Mouse (Mus musculus) Patski (cell line): ENCODE data around the gene Eaf1. TPM values are rescaled to one million over a fixed set of nuclear protein-coding genes. Genes with fewer than 3 reads are reported as not detected.

Source experiments
- ATAC-seq: fragments of 100-300 bp; one replicate; pipeline ENCODE4 v1.8.0; 2021
- CTCF ChIA-PET: fragments of 350-600 bp; sonication (Branson Sonifier 250); formaldehyde crosslinking; loops from one replicate; lab custom pipeline; 2022; ENCODE audit warnings: inconsistent platforms; lab: Charles Lee
- POLR2A ChIA-PET: fragments of 350-600 bp; sonication (Branson Sonifier 250); formaldehyde crosslinking; loops from one replicate; lab custom pipeline; 2022; ENCODE audit warnings: antibody characterized with exemption, inconsistent platforms; lab: Charles Lee
- DNase-seq: peaks from one replicate; pipeline ENCODE4 v3.0.0-alpha.2; 2011; ENCODE audit warnings: low read depth, low spot score
- H3K27me3 ChIP-seq: fragments of 371-371 bp; one replicate; pipeline ENCODE4 v1.5.1; 2021
- CTCF ChIP-seq: fragments of 100-300 bp; IDR thresholded peaks from one replicate; pipeline ENCODE4 v1.5.1; 2021
- in situ Hi-C: fragments of 300-500 bp; cut with MboI; formaldehyde crosslinking; loops from 3 replicates; pipeline ENCODE4 v1.11.1; 2018; ENCODE audit warnings: low pct_unique_long_range_greater_than_20kb, mixed read lengths
- polyA plus RNA-seq: library from polyadenylated mRNA; unstranded; gene quantifications from one replicate; pipeline ENCODE4 v1.2.3, GENCODE M21; 2021

The Eaf1 gene
- polyA plus RNA-seq, 1 experiment from 2014 or later, result 45.2 TPM

DNA sequence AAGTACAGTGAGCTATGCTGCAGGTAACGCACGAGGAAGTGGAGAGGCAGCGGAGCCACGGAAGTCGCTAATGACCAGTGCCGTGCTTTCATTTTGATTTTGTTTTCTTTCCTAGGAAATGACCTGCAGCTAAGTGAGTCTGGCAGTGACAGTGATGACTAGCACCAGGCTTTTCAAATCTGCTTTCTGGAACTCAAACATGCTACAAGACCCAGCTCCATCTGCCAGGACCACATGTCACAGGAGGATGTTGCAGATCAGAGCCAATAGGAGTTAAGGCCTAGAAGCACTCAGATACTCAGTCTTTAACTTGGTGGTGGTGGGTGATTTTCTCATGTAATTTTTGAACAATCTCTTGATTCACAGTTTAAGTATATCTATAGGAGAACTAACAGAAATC, 12.3 kb downstream of the Eaf1 start:
- in situ Hi-C loops, result loop anchor here (10.0 kb wide), 1 partner anchor 278 kb away; no protein-coding TSS in a partner anchor
- no peaks in the 10 kb centered on the region for H3K27me3 ChIP-seq
- TF ChIP-seq CTCF, result no peak
- DNase-seq (no peak), ATAC-seq (no peak)
- ChIA-PET POLR2A (no interaction called here), CTCF (interaction anchor here (1.0 kb wide), 1 partner anchor 12 kb away, joined by 3 read pairs; no protein-coding TSS in a partner anchor)

DNA sequence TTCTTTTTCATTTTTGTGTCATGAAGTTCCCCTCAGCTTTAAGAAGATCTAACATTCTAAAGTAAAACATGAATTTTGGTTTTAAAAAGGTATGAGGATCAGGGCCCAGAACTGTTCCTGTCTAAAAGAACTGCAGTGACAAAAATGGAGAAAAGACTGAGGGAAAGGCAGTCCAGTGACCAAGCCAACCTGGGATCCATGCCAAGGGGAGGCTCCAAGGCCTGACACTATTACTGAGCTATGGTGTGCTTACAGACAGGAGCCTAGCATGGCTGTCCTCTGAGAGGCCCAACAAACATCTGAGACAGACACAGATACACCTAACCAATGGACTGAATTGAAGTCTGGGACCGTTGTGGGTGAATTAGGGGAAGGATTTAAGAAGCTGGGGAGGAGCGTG, 15.7 kb downstream of the Eaf1 start:
- POLR2A ChIA-PET, result no interaction called here
- CTCF ChIA-PET, result no interaction called here
- in situ Hi-C loops, result loop anchor here (10.0 kb wide), 1 partner anchor 275 kb away; no protein-coding TSS in a partner anchor
- DNase-seq (no peak), ATAC-seq (no peak)
- TF ChIP-seq CTCF, result no peak
- H3K27me3 ChIP-seq, result no peaks in the 10 kb centered on the region

DNA sequence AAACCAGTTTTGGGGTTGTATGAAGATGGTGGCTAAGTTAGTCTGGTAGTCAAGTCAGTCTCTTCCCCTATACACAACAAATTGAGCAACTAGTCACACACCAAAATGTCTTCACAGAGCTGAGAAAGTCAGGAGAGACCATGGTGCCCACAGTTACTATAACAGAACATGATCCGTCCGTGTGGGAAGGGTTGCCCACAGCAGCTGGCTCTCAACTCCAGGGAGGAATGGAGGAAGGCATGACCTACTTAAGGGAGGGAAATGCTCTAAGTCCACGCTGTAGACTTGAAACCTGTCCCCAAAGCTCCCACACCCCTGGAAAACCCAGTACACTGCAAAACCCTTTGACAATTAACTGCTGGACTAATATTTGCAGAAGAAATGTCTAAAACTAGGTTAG, 16.1 kb downstream of the Eaf1 start:
- no peak for TF ChIP-seq CTCF
- CTCF ChIA-PET, result no interaction called here
- DNase-seq (no peak), ATAC-seq (no peak)
- no peaks in the 10 kb centered on the region for H3K27me3 ChIP-seq
- POLR2A ChIA-PET, result no interaction called here
- in situ Hi-C loops, result no loop called here

DNA sequence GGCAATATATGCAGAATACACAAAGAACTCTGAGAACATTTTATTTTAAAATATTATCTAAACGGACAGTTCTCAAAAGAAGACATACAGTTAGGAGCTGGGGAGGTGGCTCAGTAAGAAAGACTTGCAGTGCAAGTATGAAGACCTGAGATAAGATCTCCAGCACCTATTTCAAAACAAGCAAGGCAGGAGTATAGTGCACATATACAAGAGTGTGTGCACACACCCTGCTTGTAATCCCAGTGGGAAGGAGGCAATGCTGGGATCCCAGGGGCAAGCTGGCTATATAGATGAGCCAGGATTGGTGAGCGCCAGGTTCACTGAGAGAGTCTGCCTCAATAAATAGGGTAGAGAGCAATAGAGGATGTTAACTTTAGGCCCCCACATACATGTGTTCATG, 21.7 kb downstream of the Eaf1 start:
- H3K27me3 ChIP-seq, result no peaks in the 10 kb centered on the region
- no peak for ATAC-seq
- POLR2A ChIA-PET, result no interaction called here
- no peak for DNase-seq
- TF ChIP-seq CTCF, result no peak
- in situ Hi-C loops, result loop anchor here (5.0 kb wide), 1 partner anchor 91 kb away; no protein-coding TSS in a partner anchor
- CTCF ChIA-PET, result no interaction called here

DNA sequence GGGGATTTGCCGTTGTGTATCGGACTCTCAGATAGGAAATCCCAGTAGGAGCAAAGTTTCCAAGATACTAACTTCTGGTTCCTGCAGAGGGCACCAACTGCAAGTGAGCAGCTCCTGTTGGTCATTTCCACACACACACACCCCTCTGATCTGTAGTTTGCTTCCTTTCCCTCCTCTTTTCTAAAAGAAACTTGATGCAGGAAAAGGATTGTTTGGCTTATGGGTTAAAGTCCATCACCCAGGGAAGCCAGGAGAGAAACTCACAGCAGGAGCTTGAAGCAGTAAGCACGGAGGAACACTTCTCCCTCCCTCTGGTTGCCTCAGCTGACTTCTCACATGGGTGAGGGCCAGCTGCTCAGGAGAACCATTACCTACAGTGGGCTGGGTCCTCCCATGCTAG, 25.0 kb downstream of the Eaf1 start:
- DNase-seq (no peak), ATAC-seq (no peak)
- peak; percentile 73 for TF ChIP-seq CTCF
- H3K27me3 ChIP-seq, result no peaks in the 10 kb centered on the region
- ChIA-PET CTCF (interaction anchor here (0.7 to 3.8 kb wide), 3 partner anchors 9 to 151 kb away, joined by 3 to 17 read pairs (median 3); no protein-coding TSS in a partner anchor), POLR2A (interaction anchor here (0.6 kb wide), 1 partner anchor 50 kb away, joined by 4 read pairs; no protein-coding TSS in a partner anchor)
- in situ Hi-C loops, result loop anchor here (5.0 kb wide), 1 partner anchor 88 kb away; no protein-coding TSS in a partner anchor

DNA sequence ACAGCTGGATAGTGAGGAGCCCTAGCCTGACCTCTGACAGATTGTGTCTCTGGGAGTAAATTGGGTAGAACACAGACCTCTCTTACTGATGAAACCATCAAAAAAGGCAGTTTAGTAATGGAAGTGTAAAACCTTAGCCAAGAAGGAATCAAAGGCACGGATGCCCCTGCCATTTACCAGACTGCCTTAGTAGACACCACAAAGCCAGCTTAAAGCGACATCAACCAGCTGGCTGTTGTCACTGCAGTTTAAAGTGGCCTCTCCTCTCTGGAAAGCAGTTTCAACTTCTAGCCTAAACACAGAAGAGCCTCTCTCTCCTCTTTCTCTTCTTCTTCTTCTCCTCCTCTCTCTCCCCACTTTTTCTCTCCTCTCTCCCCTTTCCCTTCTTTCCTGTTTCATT, 27.1 kb downstream of the Eaf1 start:
- ATAC-seq (no peak), DNase-seq (no peak)
- ChIA-PET CTCF (interaction anchor here (1.1 to 3.8 kb wide), 2 partner anchors 83 to 157 kb away, joined by 3 to 17 read pairs; no protein-coding TSS in a partner anchor), POLR2A (no interaction called here)
- H3K27me3 ChIP-seq, result no peaks in the 10 kb centered on the region
- no peak for TF ChIP-seq CTCF
- in situ Hi-C loops, result no loop called here

DNA sequence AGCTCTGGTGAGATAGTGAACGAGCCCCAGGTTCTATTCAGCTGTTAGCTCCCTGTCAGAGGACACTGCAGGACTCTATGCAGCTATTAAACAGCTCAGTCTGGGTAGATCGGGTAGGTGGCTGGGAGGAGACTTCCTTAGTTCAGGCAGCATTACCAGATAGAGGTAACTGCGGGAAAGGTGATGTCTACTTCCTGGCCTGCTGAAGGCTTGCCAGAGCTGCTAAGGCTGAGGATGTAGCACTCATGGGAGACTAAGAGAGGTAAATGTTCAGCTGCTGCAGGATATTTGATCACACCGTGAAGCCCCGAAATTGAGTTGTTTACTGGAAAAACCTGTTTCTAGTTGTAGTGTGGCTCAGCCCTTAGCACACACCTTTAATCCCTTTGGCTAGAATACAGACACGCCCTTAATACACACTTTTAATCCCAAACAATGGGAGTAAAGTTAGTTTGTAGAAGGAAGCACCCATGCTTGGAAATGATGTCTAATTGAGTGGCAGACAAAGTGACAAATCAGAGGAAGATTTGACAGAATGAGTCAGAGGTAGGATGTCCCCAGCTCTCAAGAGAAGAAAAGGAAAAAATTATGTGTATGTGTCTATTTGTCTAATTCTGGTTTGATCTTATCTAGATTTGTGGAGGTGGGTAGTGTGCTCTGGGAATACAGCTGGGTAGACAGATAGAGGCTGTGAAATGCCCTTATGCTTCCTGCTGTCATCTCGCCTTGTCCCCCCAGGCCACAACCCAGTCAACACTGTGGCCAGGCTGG, 31.0 kb downstream of the Eaf1 start:
- ATAC-seq (no peak), DNase-seq (no peak)
- ChIA-PET CTCF (interaction anchor here (0.8 kb wide), 1 partner anchor 180 kb away, joined by 3 read pairs; no protein-coding TSS in a partner anchor), POLR2A (no interaction called here)
- in situ Hi-C loops, result no loop called here
- TF ChIP-seq CTCF, result no peak
- H3K27me3 ChIP-seq, result no peaks in the 10 kb centered on the region

DNA sequence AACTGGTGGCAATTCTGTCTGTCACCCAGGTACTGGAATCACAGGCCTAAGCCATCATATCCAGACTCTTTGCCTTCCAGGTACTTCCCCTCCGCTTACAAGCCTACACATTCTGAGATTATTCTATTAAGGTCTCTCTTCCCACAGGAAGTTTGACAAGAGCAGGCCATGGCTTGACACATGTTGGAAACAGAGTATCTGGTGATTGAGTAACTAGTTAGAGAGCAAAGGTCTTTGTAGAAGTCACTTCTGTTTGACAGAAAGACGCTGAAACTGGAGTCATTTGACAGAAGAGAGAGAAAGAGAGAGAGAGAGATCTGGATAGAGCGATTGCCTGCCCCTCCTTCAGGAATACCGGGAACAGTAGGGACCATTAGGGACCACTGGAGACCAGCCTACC, 36.6 kb downstream of the Eaf1 start:
- no peak for TF ChIP-seq CTCF
- DNase-seq (no peak), ATAC-seq (no peak)
- in situ Hi-C loops, result no loop called here
- POLR2A ChIA-PET, result no interaction called here
- CTCF ChIA-PET, result no interaction called here
- H3K27me3 ChIP-seq, result no peaks in the 10 kb centered on the region

DNA sequence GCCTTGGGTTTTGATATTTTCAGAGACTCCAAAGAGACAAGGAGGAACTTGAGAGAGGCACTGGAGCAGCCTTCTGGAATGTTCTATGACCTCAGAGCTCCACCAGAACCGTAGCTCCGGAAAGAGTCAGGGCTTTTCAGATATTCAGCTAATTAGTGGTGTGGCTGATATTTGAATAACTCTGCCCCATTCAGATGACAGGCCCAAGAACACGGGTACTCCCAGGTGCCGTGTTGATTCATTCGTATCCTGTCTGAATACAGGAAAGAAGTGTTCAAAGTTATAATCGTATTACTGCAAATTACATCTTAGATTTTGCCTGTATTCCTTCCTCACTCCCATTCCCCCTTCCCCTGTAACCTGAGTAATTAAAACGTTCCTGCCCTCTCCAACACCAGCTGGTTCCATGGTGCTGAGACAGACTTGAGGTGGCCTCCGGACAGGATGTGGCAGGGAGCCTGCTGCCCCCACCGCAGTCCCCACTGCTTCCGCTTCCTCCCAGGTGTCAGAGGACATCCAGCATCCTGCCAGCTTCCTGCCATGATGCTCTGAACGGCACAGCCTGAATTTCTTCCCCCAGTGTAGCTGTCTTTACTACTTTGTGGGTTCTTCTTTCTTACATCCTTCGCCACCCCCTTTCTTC, 37.4 kb downstream of the Eaf1 start:
- ATAC-seq, result no peak
- DNase-seq, result no peak
- ChIA-PET POLR2A (no interaction called here), CTCF (no interaction called here)
- in situ Hi-C loops, result no loop called here
- no peaks in the 10 kb centered on the region for H3K27me3 ChIP-seq
- no peak for TF ChIP-seq CTCF

DNA sequence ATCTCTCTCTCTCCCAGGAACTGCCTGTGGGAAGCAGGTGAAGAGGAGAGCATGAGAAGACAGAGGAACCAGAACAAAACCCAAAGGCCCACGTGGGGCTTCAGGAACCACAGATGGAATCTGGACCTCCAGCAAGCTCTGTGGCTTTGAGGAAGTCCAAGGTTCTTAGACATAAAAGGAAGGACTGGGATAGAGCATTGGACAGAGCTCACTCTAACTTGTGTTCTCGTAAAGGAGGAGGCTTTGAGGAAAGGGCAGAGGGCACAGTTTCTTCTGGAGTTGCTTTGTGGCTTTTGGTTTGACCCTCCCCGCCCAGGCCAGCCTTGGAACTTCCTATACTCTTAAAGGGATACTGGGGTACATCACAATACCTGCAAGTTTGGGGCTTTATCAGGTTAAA, 38.5 kb downstream of the Eaf1 start:
- no peaks in the 10 kb centered on the region for H3K27me3 ChIP-seq
- POLR2A ChIA-PET, result no interaction called here
- DNase-seq, result no peak
- ATAC-seq, result no peak
- TF ChIP-seq CTCF, result no peak
- CTCF ChIA-PET, result interaction anchor here (1.2 kb wide), 1 partner anchor 16 kb away, joined by 3 read pairs; no protein-coding TSS in a partner anchor
- in situ Hi-C loops, result no loop called here

DNA sequence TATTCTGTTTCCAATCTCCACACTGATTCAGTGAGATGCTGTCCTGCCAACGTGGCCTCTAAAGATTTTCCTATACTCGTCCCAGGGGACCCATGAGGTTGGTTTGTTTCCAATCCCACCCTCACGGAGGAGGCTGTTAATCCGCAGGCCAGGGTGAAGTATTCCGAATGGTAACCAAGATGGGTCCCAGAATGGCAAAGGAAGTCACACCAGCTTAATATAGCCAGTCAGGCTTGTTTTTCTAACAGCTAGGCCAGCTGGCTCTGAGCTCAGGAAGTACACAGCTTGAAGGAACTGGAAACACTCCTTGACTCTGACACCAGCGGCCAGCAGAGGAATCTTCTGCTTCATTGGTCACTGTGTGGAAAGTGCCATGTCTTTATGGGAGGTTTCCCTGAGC, 43.1 kb downstream of the Eaf1 start:
- H3K27me3 ChIP-seq, result no peaks in the 10 kb centered on the region
- POLR2A ChIA-PET, result interaction anchor here (0.6 kb wide), 1 partner anchor 34 kb away, joined by 3 read pairs; no protein-coding TSS in a partner anchor
- in situ Hi-C loops, result no loop called here
- CTCF ChIA-PET, result interaction anchor here (0.8 kb wide), 1 partner anchor 68 kb away, joined by 3 read pairs; no protein-coding TSS in a partner anchor
- DNase-seq, result no peak
- no peak for TF ChIP-seq CTCF
- no peak for ATAC-seq
